Mouse (Mus musculus) megakaryocyte, embryonic 14.5 days (primary cell): ENCODE data around the gene Col25a1.

Experiments
- FLI1 ChIP-seq: IDR thresholded peaks from 2 replicates; pipeline ENCODE4 v1.6.1; 2012; ENCODE audit warnings: low read length, inconsistent platforms, mixed read lengths
- GATA1 ChIP-seq: IDR thresholded peaks from 3 replicates; pipeline ENCODE4 v1.6.1; 2012; ENCODE audit warnings: mixed read lengths, low read length, inconsistent platforms, borderline replicate concordance

DNA sequence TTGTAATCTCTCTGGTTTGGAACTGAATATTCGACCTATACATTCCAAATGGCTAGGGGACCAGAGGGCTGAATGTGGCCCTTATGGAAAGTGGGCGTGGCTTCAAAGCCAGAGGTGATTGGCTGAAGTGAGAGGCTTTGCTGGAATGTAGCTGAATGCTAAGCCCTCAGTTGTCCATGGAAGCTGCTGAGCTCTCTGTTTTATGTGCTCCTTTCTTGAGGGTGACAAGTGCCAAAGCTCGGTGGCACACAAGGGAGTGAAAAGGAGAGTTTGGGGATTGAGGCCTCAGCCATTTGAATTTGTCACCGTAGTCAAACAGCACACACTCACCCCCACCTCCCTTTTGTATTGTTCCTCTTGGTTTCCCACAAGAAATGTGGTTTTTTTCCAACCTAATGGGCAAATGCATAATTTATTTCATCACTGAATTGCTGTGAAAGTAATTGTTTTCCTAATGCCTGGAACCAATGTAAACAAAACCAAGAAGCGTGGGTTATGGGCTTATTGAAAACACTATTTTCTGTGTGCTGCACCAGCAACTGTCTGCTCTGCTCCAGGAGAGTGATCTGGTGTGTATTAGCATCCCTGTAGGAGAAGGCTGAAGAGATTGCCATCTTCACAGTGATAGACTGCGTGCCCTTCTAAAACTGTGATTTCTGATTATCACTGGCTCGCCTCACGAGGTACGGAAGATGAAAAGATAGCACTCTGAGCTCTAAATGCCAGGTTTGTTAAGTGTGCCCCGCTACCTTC, 147.2 kb downstream of the Col25a1 start:
- TF ChIP-seq GATA1 (no peak), FLI1 (no peak)
